Mouse (Mus musculus): ENCODE data around the gene Alox12b. TPM values are rescaled to one million over a fixed set of nuclear protein-coding genes. Genes with fewer than 3 reads are reported as not detected.

Alox12b gene
- total RNA-seq, 1 experiment, result 0.22 TPM

GRCm38 (mm10) chr11:69199251-69199650 is 42.5 kb downstream of the Alox12b start:
- in situ Hi-C loops (cut with MboI; ENCODE audit: low sequenced_read_pairs in 2 of 2, unreplicated experiment in 2 of 2), result loop anchor here (10.0 kb wide), 1 partner anchor 46 kb away; no protein-coding TSS in a partner anchor
- H3K27ac ChIP-seq (ENCODE audit: insufficient read depth, low read depth, low read length, poor library complexity, severe bottlenecking), result no peak overlapping the region
- no peak for TF ChIP-seq ZC3H11A (IDR thresholded peaks at IDR 0.05; ENCODE audit: borderline replicate concordance, low read depth, low read length)
- no peak for TF ChIP-seq MAFK (IDR thresholded peaks at IDR 0.05; ENCODE audit: insufficient read depth, low read depth, low read length)
- no peak for TF ChIP-seq CHD2 (IDR thresholded peaks at IDR 0.05; ENCODE audit: low read depth, low read length)
- no peak for TF ChIP-seq HCFC1 (IDR thresholded peaks at IDR 0.05; ENCODE audit: borderline replicate concordance, insufficient read depth, low read length)
- TF ChIP-seq ZNF384 (IDR thresholded peaks at IDR 0.05; ENCODE audit: low read depth, low read length), result no peak
- H3K9me3 ChIP-seq (ENCODE audit: control insufficient read depth, insufficient read depth, low read depth, low read length), result no peaks in the 10 kb centered on the region
- no peak overlapping the region for H3K4me3 ChIP-seq (ENCODE audit: insufficient read depth in 1 of 2, low read depth in 1 of 2, low read length in 2 of 2, poor library complexity in 1 of 2, severe bottlenecking in 1 of 2)
- DNase-seq (ENCODE audit: low read depth, low spot score), result no peak
- no peaks in the 10 kb centered on the region for H3K36me3 ChIP-seq (ENCODE audit: control insufficient read depth, insufficient read depth, low read length, poor library complexity, severe bottlenecking)
- H3K9ac ChIP-seq (ENCODE audit: insufficient read depth, low read depth, low read length, poor library complexity, severe bottlenecking), result no peak overlapping the region
- peaks cover 0 to 4% of the 10 kb centered on the region in 2 experiments; a peak in 1 of 4 replicates for H3K4me1 ChIP-seq (ENCODE audit: control insufficient read depth in 2 of 2, insufficient read depth in 2 of 2, low read length in 2 of 2, poor library complexity in 1 of 2)

GRCm38 (mm10) chr11:69200231-69200630 is 43.4 kb downstream of the Alox12b start:
- no peak for DNase-seq (ENCODE audit: low read depth, low spot score)
- TF ChIP-seq ZNF384 (IDR thresholded peaks at IDR 0.05; ENCODE audit: low read depth, low read length) (no peak), MAFK (IDR thresholded peaks at IDR 0.05; ENCODE audit: insufficient read depth, low read depth, low read length) (no peak), CHD2 (IDR thresholded peaks at IDR 0.05; ENCODE audit: low read depth, low read length) (no peak), ZC3H11A (IDR thresholded peaks at IDR 0.05; ENCODE audit: borderline replicate concordance, low read depth, low read length) (no peak), HCFC1 (IDR thresholded peaks at IDR 0.05; ENCODE audit: borderline replicate concordance, insufficient read depth, low read length) (no peak)
- H3K27ac ChIP-seq (ENCODE audit: insufficient read depth, low read depth, low read length, poor library complexity, severe bottlenecking), result no peak overlapping the region
- in situ Hi-C loops (cut with MboI; ENCODE audit: low sequenced_read_pairs in 2 of 2, unreplicated experiment in 2 of 2), result no loop called here
- no peaks in the 10 kb centered on the region for H3K9me3 ChIP-seq (ENCODE audit: control insufficient read depth, insufficient read depth, low read depth, low read length)
- no peak overlapping the region for H3K9ac ChIP-seq (ENCODE audit: insufficient read depth, low read depth, low read length, poor library complexity, severe bottlenecking)
- H3K36me3 ChIP-seq (ENCODE audit: control insufficient read depth, insufficient read depth, low read length, poor library complexity, severe bottlenecking), result no peaks in the 10 kb centered on the region
- H3K4me3 ChIP-seq (ENCODE audit: insufficient read depth in 1 of 2, low read depth in 1 of 2, low read length in 2 of 2, poor library complexity in 1 of 2, severe bottlenecking in 1 of 2), result no peak overlapping the region
- peaks cover 0 to 4% of the 10 kb centered on the region in 2 experiments; a peak in 1 of 4 replicates for H3K4me1 ChIP-seq (ENCODE audit: control insufficient read depth in 2 of 2, insufficient read depth in 2 of 2, low read length in 2 of 2, poor library complexity in 1 of 2)

- H3K4me3 ChIP-seq (ENCODE audit: insufficient read depth in 1 of 2, low read depth in 1 of 2, low read length in 2 of 2, poor library complexity in 1 of 2, severe bottlenecking in 1 of 2), result no peak overlapping the region
- no peaks in the 10 kb centered on the region for H3K4me1 ChIP-seq (ENCODE audit: control insufficient read depth in 2 of 2, insufficient read depth in 2 of 2, low read length in 2 of 2, poor library complexity in 1 of 2)
- TF ChIP-seq HCFC1 (IDR thresholded peaks at IDR 0.05; ENCODE audit: borderline replicate concordance, insufficient read depth, low read length) (no peak), MAFK (IDR thresholded peaks at IDR 0.05; ENCODE audit: insufficient read depth, low read depth, low read length) (no peak), ZNF384 (IDR thresholded peaks at IDR 0.05; ENCODE audit: low read depth, low read length) (no peak), CHD2 (IDR thresholded peaks at IDR 0.05; ENCODE audit: low read depth, low read length) (no peak), ZC3H11A (IDR thresholded peaks at IDR 0.05; ENCODE audit: borderline replicate concordance, low read depth, low read length) (no peak)
- H3K9ac ChIP-seq (ENCODE audit: insufficient read depth, low read depth, low read length, poor library complexity, severe bottlenecking), result no peak overlapping the region
- no peaks in the 10 kb centered on the region for H3K36me3 ChIP-seq (ENCODE audit: control insufficient read depth, insufficient read depth, low read length, poor library complexity, severe bottlenecking)
- in situ Hi-C loops (cut with MboI; ENCODE audit: low sequenced_read_pairs in 2 of 2, unreplicated experiment in 2 of 2), result no loop called here
- DNase-seq (ENCODE audit: low read depth, low spot score), result no peak
- H3K9me3 ChIP-seq (ENCODE audit: control insufficient read depth, insufficient read depth, low read depth, low read length), result no peaks in the 10 kb centered on the region
- no peak overlapping the region for H3K27ac ChIP-seq (ENCODE audit: insufficient read depth, low read depth, low read length, poor library complexity, severe bottlenecking)
These were observed 45.9 kb downstream of the Alox12b start for GRCm38 (mm10) chr11:69202469-69203230.

GRCm38 (mm10) chr11:69211431-69211830 is 54.6 kb downstream of the Alox12b start:
- no peaks in the 10 kb centered on the region for H3K36me3 ChIP-seq (ENCODE audit: control insufficient read depth, insufficient read depth, low read length, poor library complexity, severe bottlenecking)
- TF ChIP-seq HCFC1 (IDR thresholded peaks at IDR 0.05; ENCODE audit: borderline replicate concordance, insufficient read depth, low read length) (peak; percentile 83), MAFK (IDR thresholded peaks at IDR 0.05; ENCODE audit: insufficient read depth, low read depth, low read length) (no peak)
- no peak overlapping the region for H3K9ac ChIP-seq (ENCODE audit: insufficient read depth, low read depth, low read length, poor library complexity, severe bottlenecking)
- no peaks in the 10 kb centered on the region for H3K9me3 ChIP-seq (ENCODE audit: control insufficient read depth, insufficient read depth, low read depth, low read length)
- no peak overlapping the region for H3K27ac ChIP-seq (ENCODE audit: insufficient read depth, low read depth, low read length, poor library complexity, severe bottlenecking)
- H3K4me1 ChIP-seq (ENCODE audit: control insufficient read depth in 2 of 2, insufficient read depth in 2 of 2, low read length in 2 of 2, poor library complexity in 1 of 2), result no peaks in the 10 kb centered on the region
- no peak for DNase-seq (ENCODE audit: low read depth, low spot score)
- in situ Hi-C loops (cut with MboI; ENCODE audit: low sequenced_read_pairs in 2 of 2, unreplicated experiment in 2 of 2), result no loop called here
- H3K4me3 ChIP-seq (ENCODE audit: insufficient read depth in 1 of 2, low read depth in 1 of 2, low read length in 2 of 2, poor library complexity in 1 of 2, severe bottlenecking in 1 of 2), result peak overlapping the region; percentile 6 to 56; a peak in 3 of 4 replicates
